Mouse (Mus musculus): ENCODE results near the gene H2al1j. TPM values are rescaled to one million over a fixed set of nuclear protein-coding genes. Genes with fewer than 3 reads are reported as not detected.

The H2al1j gene
- total RNA-seq, 2 experiments from 2014 or later: not detected

Other genes starting within 250 kb of the H2al1j start
- gene H2al1a, start 28.6 kb upstream of the H2al1j start, total RNA-seq (2021): not detected
- gene H2al1b, start 25.4 kb upstream of the H2al1j start, total RNA-seq (2021): not detected
- gene H2al1c, start 22.2 kb upstream of the H2al1j start, total RNA-seq (2021): not detected
- not detected for gene H2al1d, start 19.0 kb upstream of the H2al1j start, total RNA-seq (2021)
- not detected for gene H2al1e, start 15.9 kb upstream of the H2al1j start, total RNA-seq (2021)
- not detected for gene H2al1f, start 12.7 kb upstream of the H2al1j start, total RNA-seq (2021)
- gene H2al1g, start 9.6 kb upstream of the H2al1j start, total RNA-seq (2021): not detected
- not detected for gene H2al1h, start 6.3 kb upstream of the H2al1j start, total RNA-seq (2021)
- not detected for gene H2al1i, start 3.2 kb upstream of the H2al1j start, total RNA-seq (2021)